Mouse (Mus musculus) CD8-positive naive resting alpha-beta T cell, adult 2 months (primary cell): ENCODE results near the gene E2f3.

Source experiments
- DNase-seq, 2 experiments: peaks; one replicate each; pipeline ENCODE4 v3.0.0; 2022; ENCODE audit warnings: low read depth in 2 of 2, low spot score in 2 of 2

E2f3 gene

GRCm38 (mm10) chr13:29938776-29939175 is 47.1 kb downstream of the E2f3 start:
- DNase-seq: no peak

GRCm38 (mm10) chr13:29926168-29926567 is 59.7 kb downstream of the E2f3 start:
- DNase-seq: no peak

- no peak for DNase-seq
Observed at GRCm38 (mm10) chr13:29919841-29920240, 66.0 kb downstream of the E2f3 start.

GRCm38 (mm10) chr13:29916561-29916960 is 69.3 kb downstream of the E2f3 start:
- DNase-seq: no peak

GRCm38 (mm10) chr13:29913606-29914005 is 72.3 kb downstream of the E2f3 start:
- DNase-seq: no peak

GRCm38 (mm10) chr13:29913061-29913460 is 72.8 kb downstream of the E2f3 start:
- DNase-seq: no peak

- DNase-seq: no peak
Observed at GRCm38 (mm10) chr13:29912251-29912650, 73.6 kb downstream of the E2f3 start.

- DNase-seq: no peak
Observed at GRCm38 (mm10) chr13:29911141-29911540, 74.7 kb downstream of the E2f3 start.

GRCm38 (mm10) chr13:29908431-29908830 is 77.4 kb downstream of the E2f3 start:
- no peak for DNase-seq

- DNase-seq: no peak
Observed at GRCm38 (mm10) chr13:29907995-29908394, 77.9 kb downstream of the E2f3 start.

- no peak for DNase-seq
Observed at GRCm38 (mm10) chr13:29906734-29907133, 79.1 kb downstream of the E2f3 start.

- no peak for DNase-seq
Observed at GRCm38 (mm10) chr13:29903341-29903740, 82.5 kb downstream of the E2f3 start.

GRCm38 (mm10) chr13:29902676-29903075 is 83.2 kb downstream of the E2f3 start:
- no peak for DNase-seq

- no peak for DNase-seq
Observed at GRCm38 (mm10) chr13:29901641-29902040, 84.2 kb downstream of the E2f3 start.

GRCm38 (mm10) chr13:29866780-29867179 is 119.1 kb downstream of the E2f3 start:
- no peak for DNase-seq

GRCm38 (mm10) chr13:29864331-29864730 is 121.5 kb downstream of the E2f3 start:
- no peak for DNase-seq

GRCm38 (mm10) chr13:29860087-29860486 is 125.8 kb downstream of the E2f3 start:
- no peak for DNase-seq

- peak in 1 of 2 experiments; percentile 14 for DNase-seq
Observed at GRCm38 (mm10) chr13:29857436-29857835, 128.4 kb downstream of the E2f3 start.
